Comparison of ENCODE assay signal across 8 mouse cellular contexts in genomic region chr5:113869132-113869531, GRCm38 (mm10). TPM values are rescaled to one million over a fixed set of nuclear protein-coding genes. Genes with fewer than 3 reads are reported as not detected.
DNase-seq lines count a peak whose midpoint lies in the region; ATAC-seq and TF ChIP-seq lines count a peak whose summit lies in the region.
"Had no signal": no experiment of that assay in that cellular context is flagged by ENCODE, and none has a peak within 500 bp of the region (broad histone marks: within the 10 kb centered on the region; RNA-seq: fewer than 3 reads in every experiment).

No protein-coding gene starts in this region.

- DNase-seq in adrenal gland, postnatal 10 days: peak; percentile 72
- peak; percentile 80 to 81 for DNase-seq in heart, adult 9 months (ENCODE audit: low spot score in 2 of 2)
- peak; percentile 87 for DNase-seq in kidney, adult 2 months
- DNase-seq in spleen, adult 12 weeks (ENCODE audit: low spot score): no peak
- DNase-seq in ovary, postnatal 36 days (ENCODE audit: low spot score): no peak

- H3K27me3 ChIP-seq in kidney, adult 2 months (replicated peaks; ENCODE audit: control insufficient read depth, insufficient read depth, low read length): no peaks in the 10 kb centered on the region

- no peaks in the 10 kb centered on the region for H3K36me3 ChIP-seq in kidney, adult 2 months (ENCODE audit: control insufficient read depth, insufficient read depth, low read length)

- H3K27ac ChIP-seq in brown adipose tissue, adult 24 weeks (replicated peaks; ENCODE audit: low read depth, low read length): peak overlapping the region; percentile 34
- no peak overlapping the region for H3K27ac ChIP-seq in kidney, adult 2 months (ENCODE audit: insufficient read depth, low read depth, low read length)
- H3K27ac ChIP-seq: liver, embryonic 14.5 days had no signal

- peaks cover 46% of the 10 kb centered on the region for H3K4me1 ChIP-seq in brown adipose tissue, adult 24 weeks (ENCODE audit: control insufficient read depth, insufficient read depth, insufficient read length, low read length)
- H3K4me1 ChIP-seq in kidney, adult 2 months (ENCODE audit: control insufficient read depth, insufficient read depth, low read length): peaks cover 30% of the 10 kb centered on the region

- WGBS in kidney, adult 2 months: 28% methylated on average over 11 of the region's 11 CpGs

- no peak overlapping the region for H3K4me3 ChIP-seq in brown adipose tissue, adult 24 weeks (ENCODE audit: insufficient read depth, low read depth, low read length)
- no peak overlapping the region for H3K4me3 ChIP-seq in kidney, adult 2 months (ENCODE audit: insufficient read depth, low read depth, low read length)

- TF ChIP-seq POLR2A in kidney, adult 2 months (IDR thresholded peaks at IDR 0.05; ENCODE audit: low read depth, low read length): no peak

- ATAC-seq in megakaryocyte, adult 5-6 weeks (ENCODE audit: poor library complexity, severe bottlenecking): peak; percentile 34

- no peak for TF ChIP-seq CTCF in kidney, adult 2 months (conservative IDR thresholded peaks at IDR 0.05; ENCODE audit: insufficient read depth, insufficient read length, low read depth, low read length)

RNA-seq across cellular contexts. Expression of gene Selplg, which starts 36.7 kb away (rescaled TPM):
- 1 to 10 TPM; 6.6 to 6.9 TPM for total RNA-seq in adrenal gland, postnatal 10 days (2021)
- polyA plus RNA-seq in brown adipose tissue, adult 24 weeks (2012; ENCODE audit: insufficient read depth, insufficient read length, missing spikeins): 5.5 and 6.0 TPM in 2 replicates
- polyA plus RNA-seq in kidney, adult 2 months (2012; rRNA removed): 9.6 and 20.5 TPM in 2 replicates
- total RNA-seq in megakaryocyte, adult 5-6 weeks (2015): 718 and 733 TPM in 2 replicates
- 291 and 312 TPM in 2 replicates for total RNA-seq in megakaryocyte, adult 5-6 weeks (2017)

RNA-seq across cellular contexts. Expression of gene Coro1c, which starts 39.4 kb away (rescaled TPM):
- total RNA-seq in adrenal gland, postnatal 10 days (2021): 10 to 100 TPM; 66.4 to 78.9 TPM
- 12.6 and 19.9 TPM in 2 replicates for polyA plus RNA-seq in brown adipose tissue, adult 24 weeks (2012; ENCODE audit: insufficient read depth, insufficient read length, missing spikeins)
- 43.1 and 43.5 TPM in 2 replicates for polyA plus RNA-seq in kidney, adult 2 months (2012; rRNA removed)
- total RNA-seq in megakaryocyte, adult 5-6 weeks (2015): 93.2 and 103 TPM in 2 replicates
- total RNA-seq in megakaryocyte, adult 5-6 weeks (2017): 141 and 145 TPM in 2 replicates

Comparison
In these comparisons a context has a peak if more than half of its experiments do, and no peak if none do; other contexts are left out.
1. DNase-seq: peak in adrenal gland, postnatal 10 days (single experiment), heart, adult 9 months (2 of 2) and kidney, adult 2 months (single experiment); none in spleen, adult 12 weeks (single experiment) and ovary, postnatal 36 days (single experiment).
2. RNA of gene Selplg, which starts 36.7 kb away (total RNA-seq): 291 to 733 TPM in megakaryocyte, adult 5-6 weeks; 6.6 to 6.9 TPM in adrenal gland, postnatal 10 days; every median in the first group is over 10 times any median in the second.